Mouse (Mus musculus) testis, adult 2 months (tissue): ENCODE measurements around the gene Adamtsl1.

Experiments used
- CTCF ChIP-seq: fragments of 200-500 bp; IDR thresholded peaks from 2 replicates; pipeline ENCODE4 v1.5.1; 2012; ENCODE audit warnings: low read depth, mild to moderate bottlenecking, inconsistent platforms, low read length, moderate library complexity; ENCODE audit not compliant: control insufficient read depth, insufficient read depth, insufficient replicate concordance
- POLR2A ChIP-seq: fragments of 200-500 bp; IDR thresholded peaks from 2 replicates; pipeline ENCODE4 v1.6.1; 2012; ENCODE audit warnings: low read depth, mild to moderate bottlenecking, inconsistent platforms, low read length, moderate library complexity; ENCODE audit not compliant: control insufficient read depth

DNA sequence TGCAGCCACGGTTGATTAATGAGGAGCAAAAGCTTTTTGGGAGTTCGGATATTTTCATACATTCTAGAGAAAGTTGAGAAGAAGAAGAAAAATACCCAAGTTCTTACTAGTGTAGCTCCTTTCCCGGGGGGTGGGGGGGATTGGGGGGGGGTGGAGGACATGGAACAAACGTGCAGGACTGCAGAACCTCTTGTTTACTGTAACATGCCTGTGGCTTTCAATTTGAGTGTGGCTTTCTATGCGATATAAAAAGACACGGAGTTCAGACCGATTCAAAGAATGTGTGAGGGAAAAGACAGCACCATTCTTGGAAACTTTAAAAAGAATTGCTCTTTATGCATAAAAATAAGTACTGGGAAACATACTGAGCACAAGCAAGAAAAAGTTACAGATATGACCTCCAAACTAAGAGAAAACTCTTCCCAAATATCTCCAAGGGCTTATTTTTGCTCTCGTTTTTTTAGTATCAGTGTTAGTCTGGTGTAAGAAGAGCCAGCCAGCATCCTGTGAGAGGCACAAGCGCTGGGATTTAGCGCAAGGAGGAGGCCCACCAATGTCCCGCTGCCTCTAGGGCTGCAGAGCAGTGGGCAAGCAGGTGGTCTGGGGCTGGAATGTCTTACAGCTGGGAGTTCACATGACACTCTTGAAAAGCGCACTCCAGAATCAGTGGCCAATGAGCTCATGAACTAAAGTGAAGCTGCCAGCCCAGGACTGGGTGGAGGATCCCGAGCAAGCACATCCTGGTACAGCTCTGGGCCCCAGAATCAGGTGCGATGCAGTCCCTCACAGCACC is 762.2 kb downstream of the Adamtsl1 start:
- TF ChIP-seq CTCF = no peak
- no peak for TF ChIP-seq POLR2A
